Comparison of ENCODE assay signal across 10 mouse cellular contexts in the genomic region with DNA sequence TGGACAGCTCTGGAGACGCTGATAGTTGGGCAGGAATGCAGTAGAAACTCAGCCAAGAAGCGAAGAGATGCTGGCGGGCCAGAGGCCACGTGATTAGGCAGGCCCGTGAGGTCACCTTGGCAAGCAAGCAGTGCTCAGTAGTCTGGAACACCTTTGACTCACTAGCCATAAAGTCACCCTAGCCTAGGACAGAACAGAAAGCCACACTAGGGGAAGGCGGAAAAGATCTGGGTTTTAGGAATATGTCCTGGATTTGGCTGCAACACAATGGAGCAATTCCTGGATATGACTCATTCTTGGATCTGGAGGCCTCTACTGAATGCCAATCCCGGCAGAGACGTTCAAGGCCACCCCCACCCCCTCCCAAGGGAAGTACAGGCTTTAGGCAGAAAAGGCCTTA. TPM values are rescaled to one million over a fixed set of nuclear protein-coding genes. Genes with fewer than 3 reads are reported as not detected.
DNase-seq lines count a peak whose midpoint lies in the region; ATAC-seq and TF ChIP-seq lines count a peak whose summit lies in the region.
"Had no signal": no experiment of that assay in that cellular context is flagged by ENCODE, and none has a peak within 500 bp of the region (broad histone marks: within the 10 kb centered on the region; RNA-seq: fewer than 3 reads in every experiment).

No protein-coding gene starts in this region.

- peak; percentile 72 for ATAC-seq in heart, postnatal 0 days (ENCODE audit: insufficient read depth, low read depth)
- ATAC-seq in erythroid progenitor cell, adult 5-6 weeks (replicated peaks; ENCODE audit: low FRiP score, poor library complexity, severe bottlenecking) = no peak

- H3K9me3 ChIP-seq in heart, embryonic 10.5 days = no peaks in the 10 kb centered on the region
- H3K9me3 ChIP-seq in heart, postnatal 0 days (replicated peaks; ENCODE audit: control insufficient read depth, low read length) = peaks cover 8% of the 10 kb centered on the region

- TF ChIP-seq EP300 in heart, postnatal 0 days (IDR thresholded peaks at IDR 0.05; ENCODE audit: low read depth) = peak; percentile 85

- H3K27me3 ChIP-seq in heart, embryonic 10.5 days (ENCODE audit: insufficient read depth, poor library complexity, severe bottlenecking) = no peaks in the 10 kb centered on the region; the same call in 1 of the 2 replicates
- H3K27me3 ChIP-seq in heart, postnatal 0 days (ENCODE audit: control insufficient read depth, insufficient read depth, low read length) = no peaks in the 10 kb centered on the region

- H3K4me1 ChIP-seq in heart, embryonic 10.5 days = peaks cover 28% of the 10 kb centered on the region
- H3K4me1 ChIP-seq in heart, postnatal 0 days (ENCODE audit: control insufficient read depth, insufficient read depth) = peaks cover 3% of the 10 kb centered on the region

- no peak overlapping the region for H3K9ac ChIP-seq in heart, postnatal 0 days (replicated peaks; ENCODE audit: low read depth, low read length)

- DNase-seq in heart, adult 11 months = peak; percentile 99
- no peak for DNase-seq in heart, embryonic 10.5 days (ENCODE audit: low spot score)
- DNase-seq in cerebellum, adult 8-10 months = peak; percentile 73
- DNase-seq in heart, postnatal 0 days (ENCODE audit: low spot score) = peak; percentile 77
- peak; percentile 71 for DNase-seq in lung, postnatal 10 days
- no peak for DNase-seq in right cerebral cortex, postnatal 4 days
- no peak for DNase-seq in frontal cortex, postnatal 36 days (ENCODE audit: low spot score in 2 of 2)
- DNase-seq: midbrain, embryonic 14.5 days had no signal

- no peak overlapping the region for H3K4me2 ChIP-seq in heart, postnatal 0 days (ENCODE audit: low read depth, low read length)

- no peak overlapping the region for H3K4me3 ChIP-seq in heart, embryonic 10.5 days
- no peak overlapping the region for H3K4me3 ChIP-seq in heart, postnatal 0 days (ENCODE audit: low read depth, low read length)
- H3K4me3 ChIP-seq: erythroblast, embryonic 14.5 days had no signal

- no peaks in the 10 kb centered on the region for H3K36me3 ChIP-seq in heart, embryonic 10.5 days
- no peaks in the 10 kb centered on the region for H3K36me3 ChIP-seq in heart, postnatal 0 days (replicated peaks; ENCODE audit: control insufficient read depth, insufficient read depth, low read length)

- whole genome bisulfite sequencing in heart, embryonic 10.5 days = 59% methylated on average over 8 of the region's 8 CpGs
- 19% methylated on average over 8 of the region's 8 CpGs for whole genome bisulfite sequencing in heart, postnatal 0 days

- TF ChIP-seq CTCF in heart, postnatal 0 days (IDR thresholded peaks at IDR 0.05; ENCODE audit: low read depth) = no peak

- no peak overlapping the region; the same call in 1 of the 2 replicates for H3K27ac ChIP-seq in heart, embryonic 10.5 days
- H3K27ac ChIP-seq in heart, postnatal 0 days (ENCODE audit: low read depth) = peak overlapping the region; percentile 43

RNA-seq across cellular contexts. Expression of gene Arsa, which starts 3.4 kb away (rescaled TPM):
- 14.2 and 14.3 TPM in 2 replicates for polyA plus RNA-seq in heart, embryonic 10.5 days (2016; fragmentation: Nextera tagmentation; extraction: Ambion mirVana)
- 14.1 and 17.6 TPM in 2 replicates for total RNA-seq in heart, postnatal 0 days (2014; rRNA removed; ENCODE audit: low replicate concordance)
- polyA plus RNA-seq in heart, postnatal 0 days (2015; fragmentation: Nextera tagmentation; extraction: Ambion mirVana) = 10.4 and 12.7 TPM in 2 replicates
- 2.5 and 2.9 TPM in 2 replicates for total RNA-seq in erythroid progenitor cell, adult 5-6 weeks (2015; ENCODE audit: low replicate concordance)
- total RNA-seq in erythroid progenitor cell, adult 5-6 weeks (2017; ENCODE audit: low replicate concordance) = 2.1 and 3.7 TPM in 2 replicates

RNA-seq across cellular contexts. Expression of gene Shank3, which starts 18.8 kb away (rescaled TPM):
- 2.1 and 2.6 TPM in 2 replicates for polyA plus RNA-seq in heart, embryonic 10.5 days (2016; fragmentation: Nextera tagmentation; extraction: Ambion mirVana)
- 17.1 and 26.5 TPM in 2 replicates for total RNA-seq in heart, postnatal 0 days (2014; rRNA removed; ENCODE audit: low replicate concordance)
- 0.81 and 1.1 TPM in 2 replicates for polyA plus RNA-seq in heart, postnatal 0 days (2015; fragmentation: Nextera tagmentation; extraction: Ambion mirVana)
- total RNA-seq in erythroid progenitor cell, adult 5-6 weeks (2015; ENCODE audit: low replicate concordance) = 0.72 TPM in 1 of 2 replicates, not detected in the other
- total RNA-seq in erythroid progenitor cell, adult 5-6 weeks (2017; ENCODE audit: low replicate concordance) = 0.39 and 0.61 TPM in 2 replicates

RNA-seq across cellular contexts. Expression of gene Mapk8ip2, which starts 26.9 kb away (rescaled TPM):
- 0.44 and 0.99 TPM in 2 replicates for polyA plus RNA-seq in heart, embryonic 10.5 days (2016; fragmentation: Nextera tagmentation; extraction: Ambion mirVana)
- 0.84 TPM in 1 of 2 replicates, not detected in the other for total RNA-seq in heart, postnatal 0 days (2014; rRNA removed; ENCODE audit: low replicate concordance)
- 0.15 and 0.23 TPM in 2 replicates for polyA plus RNA-seq in heart, postnatal 0 days (2015; fragmentation: Nextera tagmentation; extraction: Ambion mirVana)
- not detected in 2 replicates for total RNA-seq in erythroid progenitor cell, adult 5-6 weeks (2015; ENCODE audit: low replicate concordance)
- total RNA-seq in erythroid progenitor cell, adult 5-6 weeks (2017; ENCODE audit: low replicate concordance) = not detected in 2 replicates
- polyA plus RNA-seq: erythroblast, embryonic 14.5 days had no signal

RNA-seq across cellular contexts. Expression of gene Chkb, which starts 50.9 kb away (rescaled TPM):
- polyA plus RNA-seq in heart, embryonic 10.5 days (2016; fragmentation: Nextera tagmentation; extraction: Ambion mirVana) = 64.7 and 64.8 TPM in 2 replicates
- total RNA-seq in heart, postnatal 0 days (2014; rRNA removed; ENCODE audit: low replicate concordance) = 64.5 and 78.3 TPM in 2 replicates
- 130 and 142 TPM in 2 replicates for polyA plus RNA-seq in heart, postnatal 0 days (2015; fragmentation: Nextera tagmentation; extraction: Ambion mirVana)
- total RNA-seq in erythroid progenitor cell, adult 5-6 weeks (2015; ENCODE audit: low replicate concordance) = 101 and 115 TPM in 2 replicates
- 44.9 and 46.9 TPM in 2 replicates for total RNA-seq in erythroid progenitor cell, adult 5-6 weeks (2017; ENCODE audit: low replicate concordance)

RNA-seq across cellular contexts. Expression of gene Gm44502, which starts 51.1 kb away (rescaled TPM):
- polyA plus RNA-seq in heart, embryonic 10.5 days (2016; fragmentation: Nextera tagmentation; extraction: Ambion mirVana) = 0.38 and 0.58 TPM in 2 replicates
- total RNA-seq in heart, postnatal 0 days (2014; rRNA removed; ENCODE audit: low replicate concordance) = 0.08 and 2.4 TPM in 2 replicates
- polyA plus RNA-seq in heart, postnatal 0 days (2015; fragmentation: Nextera tagmentation; extraction: Ambion mirVana) = 0.80 and 0.82 TPM in 2 replicates
- total RNA-seq in erythroid progenitor cell, adult 5-6 weeks (2015; ENCODE audit: low replicate concordance) = 3.4 TPM in 1 of 2 replicates, not detected in the other
- total RNA-seq in erythroid progenitor cell, adult 5-6 weeks (2017; ENCODE audit: low replicate concordance) = 0.51 TPM in 1 of 2 replicates, not detected in the other
- polyA plus RNA-seq: midbrain, embryonic 14.5 days had no signal

Comparison
In these comparisons a context has a peak if more than half of its experiments do, and no peak if none do; other contexts are left out.
1. DNase-seq: peak in heart, adult 11 months (single experiment), cerebellum, adult 8-10 months (single experiment), heart, postnatal 0 days (single experiment) and lung, postnatal 10 days (single experiment); none in heart, embryonic 10.5 days (single experiment), right cerebral cortex, postnatal 4 days (single experiment) and frontal cortex, postnatal 36 days (0 of 2).
2. RNA of gene Shank3, which starts 18.8 kb away (total RNA-seq): 17.1 to 26.5 TPM in heart, postnatal 0 days; 0.39 to 0.72 TPM in erythroid progenitor cell, adult 5-6 weeks; every median in the first group is over 10 times any median in the second.